Mouse (Mus musculus) myocyte (in vitro differentiated cells): ENCODE data around the gene Fcrla. TPM values are rescaled to one million over a fixed set of nuclear protein-coding genes. Genes with fewer than 3 reads are reported as not detected.

Experiments used
- H3K27me3 ChIP-seq: one replicate; pipeline ENCODE4 v1.6.1; 2011; ENCODE audit not compliant: control insufficient read depth, insufficient read depth, insufficient read length
- H3K36me3 ChIP-seq: one replicate; pipeline ENCODE4 v1.6.1; 2011; ENCODE audit not compliant: control insufficient read depth, insufficient read depth
- H3K4me2 ChIP-seq: one replicate; pipeline ENCODE4 v1.6.1; 2011; ENCODE audit warnings: low read depth, control low read depth
- H3K4me3 ChIP-seq: one replicate; pipeline ENCODE4 v1.5.1; 2011; ENCODE audit warnings: mild to moderate bottlenecking, control low read depth, moderate library complexity
- H3K79me2 ChIP-seq: one replicate; pipeline ENCODE4 v1.6.1; 2011; ENCODE audit not compliant: control insufficient read depth, insufficient read depth
- H3ac ChIP-seq: one replicate; pipeline ENCODE4 v1.6.1; 2011; ENCODE audit not compliant: control insufficient read depth, insufficient read length
- CEBPB ChIP-seq: IDR thresholded peaks from 2 replicates; pipeline ENCODE4 v1.6.1; 2011; ENCODE audit warnings: mild to moderate bottlenecking, moderate library complexity; ENCODE audit not compliant: poor library complexity, insufficient read depth, severe bottlenecking
- E2F4 ChIP-seq: IDR thresholded peaks from one replicate; pipeline ENCODE4 v1.6.1; 2011; ENCODE audit warnings: mild to moderate bottlenecking, control low read depth, moderate library complexity; ENCODE audit not compliant: insufficient read depth
- MAX ChIP-seq: IDR thresholded peaks from one replicate; pipeline ENCODE4 v1.6.1; 2011; ENCODE audit warnings: low read depth, mild to moderate bottlenecking, control low read depth
- MYOD1 ChIP-seq, 3 experiments: IDR thresholded peaks; one replicate each; pipeline ENCODE4 v1.6.1; 2011; ENCODE audit warnings: control low read depth in 2 of 3, low read depth in 2 of 3, mild to moderate bottlenecking in 2 of 3, moderate library complexity in 1 of 3; ENCODE audit not compliant: insufficient read length in 2 of 3, control insufficient read depth in 1 of 3
- MYOG ChIP-seq, 3 experiments: IDR thresholded peaks; one replicate each; pipeline ENCODE4 v1.6.1; 2011; ENCODE audit warnings: control low read depth in 2 of 3, low read depth in 2 of 3, mild to moderate bottlenecking in 2 of 3; ENCODE audit not compliant: insufficient read length in 2 of 3, control insufficient read depth in 1 of 3, insufficient read depth in 1 of 3
- POLR2A ChIP-seq: IDR thresholded peaks from one replicate; pipeline ENCODE4 v1.6.1; 2011; ENCODE audit warnings: low read depth, mild to moderate bottlenecking, control low read depth, moderate library complexity; ENCODE audit not compliant: insufficient read length
- POLR2AphosphoS2 ChIP-seq: IDR thresholded peaks from one replicate; pipeline ENCODE4 v1.6.1; 2011; ENCODE audit warnings: low read depth, control low read depth; ENCODE audit not compliant: insufficient read length
- REST ChIP-seq: IDR thresholded peaks from one replicate; pipeline ENCODE4 v1.6.1; 2011; ENCODE audit warnings: mild to moderate bottlenecking, control low read depth, moderate library complexity; ENCODE audit not compliant: insufficient read depth, insufficient read length
- SRF ChIP-seq: IDR thresholded peaks from one replicate; pipeline ENCODE4 v1.6.1; 2011; ENCODE audit warnings: low read depth; ENCODE audit not compliant: control insufficient read depth, insufficient read length
- TCF12 ChIP-seq: IDR thresholded peaks from one replicate; pipeline ENCODE4 v1.6.1; 2011; ENCODE audit warnings: mild to moderate bottlenecking, control low read depth; ENCODE audit not compliant: poor library complexity, insufficient read depth, severe bottlenecking
- TCF3 ChIP-seq: IDR thresholded peaks from one replicate; pipeline ENCODE4 v1.6.1; 2011; ENCODE audit warnings: low read depth, control low read depth; ENCODE audit not compliant: insufficient read length
- USF1 ChIP-seq: IDR thresholded peaks from one replicate; pipeline ENCODE4 v1.6.1; 2011; ENCODE audit warnings: low read depth, mild to moderate bottlenecking, control low read depth, moderate library complexity
- polyA plus RNA-seq: library from polyadenylated mRNA; unstranded; fragments of >200 nt; fragmentation: generic; extraction: Trizol; gene quantifications from one replicate; pipeline ENCODE4 v1.2.1, GENCODE M21; 2012; ENCODE audit warnings: missing spikeins

Gene Fcrla
- polyA plus RNA-seq, 1 experiment = not detected

- Histone ChIP-seq H3K4me2 (no peak overlapping the region), H3ac (no peak overlapping the region), H3K27me3 (no peaks in the 10 kb centered on the region), H3K36me3 (peaks cover 10% of the 10 kb centered on the region), H3K4me3 (no peak overlapping the region), H3K79me2 (peaks cover 3% of the 10 kb centered on the region)
- no peak for TF ChIP-seq TCF3
- no peak for TF ChIP-seq POLR2AphosphoS2
- TF ChIP-seq POLR2A = no peak
- TF ChIP-seq E2F4 = no peak
- TF ChIP-seq REST = no peak
- TF ChIP-seq SRF = no peak
- no peak for TF ChIP-seq TCF12
- TF ChIP-seq MAX = no peak
- TF ChIP-seq CEBPB = no peak
- no peak for TF ChIP-seq MYOG (IDR thresholded peaks at IDR 0.05; ENCODE audit: control insufficient read depth in 1 of 3, insufficient read depth in 1 of 3, insufficient read length in 2 of 3, low read depth in 2 of 3)
- no peak for TF ChIP-seq USF1
- no peak for TF ChIP-seq MYOD1 (IDR thresholded peaks at IDR 0.05; ENCODE audit: control insufficient read depth in 1 of 3, insufficient read length in 2 of 3, low read depth in 2 of 3)
Observed at GRCm38 (mm10) chr1:170876906-170877305, 50.5 kb downstream of the Fcrla start.

- H3K4me2 ChIP-seq = no peak overlapping the region
- H3ac ChIP-seq = no peak overlapping the region
- no peaks in the 10 kb centered on the region for H3K79me2 ChIP-seq
- TF ChIP-seq MYOG (IDR thresholded peaks at IDR 0.05; ENCODE audit: control insufficient read depth in 1 of 3, insufficient read depth in 1 of 3, insufficient read length in 2 of 3, low read depth in 2 of 3) (no peak), POLR2A (no peak), MAX (no peak), SRF (no peak), TCF3 (no peak), REST (no peak), MYOD1 (IDR thresholded peaks at IDR 0.05; ENCODE audit: control insufficient read depth in 1 of 3, insufficient read length in 2 of 3, low read depth in 2 of 3) (no peak), USF1 (no peak), TCF12 (no peak), POLR2AphosphoS2 (no peak), E2F4 (no peak), CEBPB (no peak)
- H3K36me3 ChIP-seq = peaks cover 10% of the 10 kb centered on the region
- no peaks in the 10 kb centered on the region for H3K27me3 ChIP-seq
- H3K4me3 ChIP-seq = no peak overlapping the region
Observed at GRCm38 (mm10) chr1:170875676-170876075, 51.7 kb downstream of the Fcrla start.

GRCm38 (mm10) chr1:170871961-170872360 is 55.4 kb downstream of the Fcrla start:
- peaks cover 4% of the 10 kb centered on the region for H3K36me3 ChIP-seq
- no peak overlapping the region for H3K4me2 ChIP-seq
- no peaks in the 10 kb centered on the region for H3K27me3 ChIP-seq
- H3ac ChIP-seq = no peak overlapping the region
- no peak overlapping the region for H3K4me3 ChIP-seq
- H3K79me2 ChIP-seq = peaks cover 6% of the 10 kb centered on the region
- TF ChIP-seq MAX (no peak), SRF (no peak), E2F4 (no peak), REST (no peak), POLR2AphosphoS2 (no peak), TCF12 (no peak), MYOD1 (IDR thresholded peaks at IDR 0.05; ENCODE audit: control insufficient read depth in 1 of 3, insufficient read length in 2 of 3, low read depth in 2 of 3) (no peak), MYOG (IDR thresholded peaks at IDR 0.05; ENCODE audit: control insufficient read depth in 1 of 3, insufficient read depth in 1 of 3, insufficient read length in 2 of 3, low read depth in 2 of 3) (no peak), POLR2A (no peak), CEBPB (no peak), TCF3 (no peak), USF1 (no peak)

GRCm38 (mm10) chr1:170871402-170871801 is 56.0 kb downstream of the Fcrla start:
- Histone ChIP-seq H3K79me2 (peaks cover 12% of the 10 kb centered on the region), H3K4me2 (no peak overlapping the region), H3K27me3 (no peaks in the 10 kb centered on the region), H3K4me3 (no peak overlapping the region), H3K36me3 (no peaks in the 10 kb centered on the region), H3ac (no peak overlapping the region)
- TF ChIP-seq TCF12 (no peak), E2F4 (no peak), CEBPB (no peak), REST (no peak), USF1 (no peak), MYOG (IDR thresholded peaks at IDR 0.05; ENCODE audit: control insufficient read depth in 1 of 3, insufficient read depth in 1 of 3, insufficient read length in 2 of 3, low read depth in 2 of 3) (no peak), SRF (no peak), POLR2AphosphoS2 (no peak), MAX (no peak), TCF3 (no peak), MYOD1 (IDR thresholded peaks at IDR 0.05; ENCODE audit: control insufficient read depth in 1 of 3, insufficient read length in 2 of 3, low read depth in 2 of 3) (no peak), POLR2A (no peak)
